Mouse (Mus musculus): ENCODE results near the gene Acadm. TPM values are rescaled to one million over a fixed set of nuclear protein-coding genes. Genes with fewer than 3 reads are reported as not detected.

Acadm gene
- polyA plus RNA-seq, 1 experiment from 2014 or later = 280 TPM

- Histone ChIP-seq H3K9ac (ENCODE audit: low read depth, low read length) (0 out of 2 replicates have a peak overlapping the region, but pooled peaks have one; percentile 27), H3K36me3 (ENCODE audit: insufficient read depth, low read length) (peaks cover 42% of the 10 kb centered on the region), H3K4me1 (replicated peaks; ENCODE audit: insufficient read depth, low read length) (peaks cover 10% of the 10 kb centered on the region; the same call in 1 of the 2 replicates), H3K27me3 (ENCODE audit: insufficient read depth, low read length) (no peaks in the 10 kb centered on the region), H3K9me3 (replicated peaks; ENCODE audit: low read length) (no peaks in the 10 kb centered on the region), H3K27ac (no peak overlapping the region), H3K4me3 (replicated peaks; ENCODE audit: low read depth, low read length) (peak overlapping the region; percentile 83; the same call in 1 of the 2 replicates), H3K4me2 (ENCODE audit: low read length) (peak overlapping the region; percentile 74)
- DNase-seq (ENCODE audit: low spot score) = no peak
- WGBS = 66% methylated on average over 7 of the region's 7 CpGs
- no peak for ATAC-seq (replicated peaks; ENCODE audit: low FRiP score, low read depth)
- TF ChIP-seq CTCF (IDR thresholded peaks at IDR 0.05; ENCODE audit: low read depth) = no peak
These were observed 33.9 kb downstream of the Acadm start for GRCm38 (mm10) chr3:153910489-153910888.

DNA sequence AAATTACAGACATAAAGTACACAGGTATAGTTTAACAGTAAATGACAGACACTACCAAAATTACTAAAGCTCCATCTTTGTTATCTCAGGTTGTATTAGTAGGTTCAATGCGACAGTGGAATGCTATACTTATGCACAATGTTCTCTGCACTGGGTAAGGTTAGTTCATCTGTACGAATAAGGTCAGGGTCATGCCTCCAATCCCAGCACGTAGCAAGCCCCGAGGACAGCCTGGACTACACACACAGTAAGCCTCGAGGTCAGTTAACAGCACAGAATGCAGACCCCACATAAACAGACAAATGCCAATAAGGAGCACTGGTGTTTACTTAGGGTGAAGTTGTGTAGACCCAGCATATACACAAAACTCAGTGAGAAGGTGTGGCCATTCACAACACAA is 35.5 kb downstream of the Acadm start:
- Histone ChIP-seq H3K4me1 (replicated peaks; ENCODE audit: insufficient read depth, low read length) (peaks cover 10% of the 10 kb centered on the region; the same call in 1 of the 2 replicates), H3K9me3 (replicated peaks; ENCODE audit: low read length) (no peaks in the 10 kb centered on the region), H3K9ac (ENCODE audit: low read depth, low read length) (no peak overlapping the region), H3K27ac (no peak overlapping the region), H3K27me3 (ENCODE audit: insufficient read depth, low read length) (no peaks in the 10 kb centered on the region), H3K4me3 (replicated peaks; ENCODE audit: low read depth, low read length) (no peak overlapping the region), H3K4me2 (ENCODE audit: low read length) (no peak overlapping the region), H3K36me3 (ENCODE audit: insufficient read depth, low read length) (peaks cover 49% of the 10 kb centered on the region)
- ATAC-seq (replicated peaks; ENCODE audit: low FRiP score, low read depth) (no peak), DNase-seq (ENCODE audit: low spot score) (no peak)
- 69% methylated on average over 5 of the region's 5 CpGs for WGBS
- TF ChIP-seq CTCF (IDR thresholded peaks at IDR 0.05; ENCODE audit: low read depth) = no peak

GRCm38 (mm10) chr3:153906136-153906871 is 38.1 kb downstream of the Acadm start, which contains the start of gene Msh4:
Msh4 (minus strand) TSS chr3:153906138.
- peaks cover 7% of the 10 kb centered on the region; the same call in 1 of the 2 replicates for H3K4me1 ChIP-seq (replicated peaks; ENCODE audit: insufficient read depth, low read length)
- WGBS = 84% methylated on average over 9 of the region's 9 CpGs
- peaks cover 52% of the 10 kb centered on the region for H3K36me3 ChIP-seq (ENCODE audit: insufficient read depth, low read length)
- DNase-seq (ENCODE audit: low spot score) = no peak
- H3K27me3 ChIP-seq (ENCODE audit: insufficient read depth, low read length) = no peaks in the 10 kb centered on the region
- H3K27ac ChIP-seq = no peak within 1 kb of the TSS
- H3K4me3 ChIP-seq (replicated peaks; ENCODE audit: low read depth, low read length) = no peak within 1 kb of the TSS
- 0 out of 2 replicates have a peak, but pooled peaks have one; percentile 2 for ATAC-seq (replicated peaks; ENCODE audit: low FRiP score, low read depth)
- no peak within 1 kb of the TSS for H3K4me2 ChIP-seq (ENCODE audit: low read length)
- no peak for TF ChIP-seq CTCF (IDR thresholded peaks at IDR 0.05; ENCODE audit: low read depth)
- no peak within 1 kb of the TSS for H3K9ac ChIP-seq (ENCODE audit: low read depth, low read length)
- H3K9me3 ChIP-seq (replicated peaks; ENCODE audit: low read length) = no peaks in the 10 kb centered on the region

- no peak overlapping the region for H3K4me3 ChIP-seq (replicated peaks; ENCODE audit: low read depth, low read length)
- no peak overlapping the region for H3K4me2 ChIP-seq (ENCODE audit: low read length)
- DNase-seq (ENCODE audit: low spot score) = no peak
- no peaks in the 10 kb centered on the region for H3K27me3 ChIP-seq (ENCODE audit: insufficient read depth, low read length)
- TF ChIP-seq CTCF (IDR thresholded peaks at IDR 0.05; ENCODE audit: low read depth) = no peak
- no peak overlapping the region for H3K9ac ChIP-seq (ENCODE audit: low read depth, low read length)
- H3K4me1 ChIP-seq (replicated peaks; ENCODE audit: insufficient read depth, low read length) = peaks cover 2% of the 10 kb centered on the region; the same call in 1 of the 2 replicates
- ATAC-seq (replicated peaks; ENCODE audit: low FRiP score, low read depth) = peak; percentile 40; the same call in 1 of the 2 replicates
- H3K27ac ChIP-seq = no peak overlapping the region
- no peaks in the 10 kb centered on the region for H3K9me3 ChIP-seq (replicated peaks; ENCODE audit: low read length)
- 87% methylated on average over 49 of the region's 49 CpGs for WGBS
- peaks cover 51% of the 10 kb centered on the region for H3K36me3 ChIP-seq (ENCODE audit: insufficient read depth, low read length)
These were observed 38.9 kb downstream of the Acadm start for GRCm38 (mm10) chr3:153905251-153906135.

DNA sequence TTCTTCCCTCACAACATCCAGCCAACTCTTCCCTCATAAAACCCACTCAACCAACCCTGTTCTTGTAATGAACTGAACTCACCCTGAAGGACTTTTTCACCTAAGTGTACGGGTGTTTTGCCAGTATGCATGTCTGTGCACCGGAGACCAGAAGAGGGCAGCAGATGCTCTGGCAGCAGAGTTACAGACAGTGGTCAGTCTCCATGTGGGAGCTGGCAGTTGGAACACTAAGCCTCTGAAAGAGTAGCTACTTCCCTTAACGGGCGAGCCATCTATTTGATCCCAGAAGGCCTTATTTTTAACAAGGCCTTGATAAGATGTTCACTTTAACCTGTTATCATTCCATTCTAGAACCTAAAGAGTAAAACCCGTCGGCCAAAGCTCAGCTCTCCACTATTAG is 39.8 kb downstream of the Acadm start:
- Histone ChIP-seq H3K4me3 (replicated peaks; ENCODE audit: low read depth, low read length) (no peak overlapping the region), H3K36me3 (ENCODE audit: insufficient read depth, low read length) (peaks cover 43% of the 10 kb centered on the region), H3K4me2 (ENCODE audit: low read length) (no peak overlapping the region), H3K9ac (ENCODE audit: low read depth, low read length) (no peak overlapping the region), H3K4me1 (replicated peaks; ENCODE audit: insufficient read depth, low read length) (peaks cover 2% of the 10 kb centered on the region; the same call in 1 of the 2 replicates), H3K27ac (no peak overlapping the region), H3K9me3 (replicated peaks; ENCODE audit: low read length) (no peaks in the 10 kb centered on the region), H3K27me3 (ENCODE audit: insufficient read depth, low read length) (no peaks in the 10 kb centered on the region)
- WGBS = 56% methylated on average over 6 of the region's 6 CpGs
- peak; percentile 74; the same call in 1 of the 2 replicates for ATAC-seq (replicated peaks; ENCODE audit: low FRiP score, low read depth)
- TF ChIP-seq CTCF (IDR thresholded peaks at IDR 0.05; ENCODE audit: low read depth) = peak; percentile 78
- peak; percentile 76 for DNase-seq (ENCODE audit: low spot score)

- no peak overlapping the region for H3K4me3 ChIP-seq (replicated peaks; ENCODE audit: low read depth, low read length)
- no peak overlapping the region for H3K27ac ChIP-seq
- DNase-seq (ENCODE audit: low spot score) (no peak), ATAC-seq (replicated peaks; ENCODE audit: low FRiP score, low read depth) (no peak)
- no peaks in the 10 kb centered on the region for H3K9me3 ChIP-seq (replicated peaks; ENCODE audit: low read length)
- no peak overlapping the region for H3K9ac ChIP-seq (ENCODE audit: low read depth, low read length)
- H3K27me3 ChIP-seq (ENCODE audit: insufficient read depth, low read length) = no peaks in the 10 kb centered on the region
- no peak overlapping the region for H3K4me2 ChIP-seq (ENCODE audit: low read length)
- no peak for TF ChIP-seq CTCF (IDR thresholded peaks at IDR 0.05; ENCODE audit: low read depth)
- 56% methylated on average over 3 of the region's 3 CpGs for WGBS
- peaks cover 28% of the 10 kb centered on the region for H3K36me3 ChIP-seq (ENCODE audit: insufficient read depth, low read length)
- H3K4me1 ChIP-seq (replicated peaks; ENCODE audit: insufficient read depth, low read length) = no peaks in the 10 kb centered on the region
These were observed 41.8 kb downstream of the Acadm start for GRCm38 (mm10) chr3:153902595-153902994.
